Mouse (Mus musculus) ES-E14 (cell line): ENCODE results near the gene Ndufaf3. TPM values are rescaled to one million over a fixed set of nuclear protein-coding genes. Genes with fewer than 3 reads are reported as not detected.

Source experiments
- DNase-seq: peaks from one replicate; pipeline ENCODE4 v3.0.0-alpha.2; 2013; ENCODE audit warnings: low read depth, low spot score
- H3K27ac ChIP-seq: 2 replicates; pipeline ENCODE4 v1.5.1; 2012; ENCODE audit warnings: low read depth, mild to moderate bottlenecking, low read length, moderate library complexity, mixed read lengths; ENCODE audit not compliant: poor library complexity, insufficient read depth, severe bottlenecking
- H3K36me3 ChIP-seq: 2 replicates; pipeline ENCODE4 v1.6.1; 2012; ENCODE audit warnings: mild to moderate bottlenecking, low read length, moderate library complexity, mixed read lengths; ENCODE audit not compliant: control insufficient read depth, poor library complexity, insufficient read depth, severe bottlenecking
- H3K4me1 ChIP-seq, 2 experiments: fragments of 150-350 bp in 1 of 2; sonication (generic) in 1 of 2; 2 replicates each; pipeline ENCODE4 v1.6.1; 2012; ENCODE audit warnings: low read length in 2 of 2, mild to moderate bottlenecking in 1 of 2, mixed read lengths in 1 of 2; ENCODE audit not compliant: control insufficient read depth in 2 of 2, insufficient read depth in 2 of 2, poor library complexity in 1 of 2
- H3K4me3 ChIP-seq, 2 experiments: fragments of 150-350 bp in 1 of 2; sonication (generic) in 1 of 2; 2 replicates each; pipeline ENCODE4 v1.5.1; 2012; ENCODE audit warnings: low read length in 2 of 2, low read depth in 1 of 2, mild to moderate bottlenecking in 1 of 2, mixed read lengths in 1 of 2; ENCODE audit not compliant: insufficient read depth in 1 of 2, poor library complexity in 1 of 2, severe bottlenecking in 1 of 2
- H3K9ac ChIP-seq: 2 replicates; pipeline ENCODE4 v1.6.1; 2012; ENCODE audit warnings: low read depth, mild to moderate bottlenecking, low read length, mixed read lengths; ENCODE audit not compliant: poor library complexity, insufficient read depth, severe bottlenecking
- H3K9me3 ChIP-seq: fragments of 150-350 bp; sonication (generic); 2 replicates; pipeline ENCODE4 v1.6.1; 2012; ENCODE audit warnings: low read depth, mild to moderate bottlenecking, low read length; ENCODE audit not compliant: control insufficient read depth, insufficient read depth
- CHD2 ChIP-seq: IDR thresholded peaks from 2 replicates; pipeline ENCODE4 v1.6.1; 2014; ENCODE audit warnings: mild to moderate bottlenecking, low read depth, low read length, inconsistent platforms
- HCFC1 ChIP-seq: IDR thresholded peaks from 2 replicates; pipeline ENCODE4 v1.6.1; 2012; ENCODE audit warnings: low read length, inconsistent platforms, borderline replicate concordance; ENCODE audit not compliant: insufficient read depth
- MAFK ChIP-seq: IDR thresholded peaks from 2 replicates; pipeline ENCODE4 v1.6.1; 2014; ENCODE audit warnings: mild to moderate bottlenecking, low read depth, low read length, inconsistent platforms; ENCODE audit not compliant: insufficient read depth
- ZC3H11A ChIP-seq: IDR thresholded peaks from 2 replicates; pipeline ENCODE4 v1.6.1; 2012; ENCODE audit warnings: low read depth, mild to moderate bottlenecking, inconsistent platforms, low read length, borderline replicate concordance
- ZNF384 ChIP-seq: IDR thresholded peaks from 2 replicates; pipeline ENCODE4 v1.6.1; 2012; ENCODE audit warnings: low read depth, low read length, inconsistent platforms
- in situ Hi-C, 2 experiments: fragments of 600-800 bp; cut with MboI; formaldehyde crosslinking; loops; one replicate each; pipeline ENCODE4 v1.15.1; 2025; ENCODE audit warnings: low sequenced_read_pairs in 2 of 2, inconsistent platforms in 1 of 2; ENCODE audit not compliant: unreplicated experiment in 2 of 2
- total RNA-seq: library from RNA; depleted of rRNA; stranded (reverse); fragments of 300-350 nt; gene quantifications from 2 replicates; pipeline ENCODE4 v1.2.3, GENCODE M21; 2012

Gene Ndufaf3
- total RNA-seq, 1 experiment: 36.6 TPM

- H3K9ac ChIP-seq: no peak overlapping the region
- no peak overlapping the region for H3K27ac ChIP-seq
- TF ChIP-seq CHD2: no peak
- no peak for TF ChIP-seq ZC3H11A
- TF ChIP-seq MAFK: no peak
- no peak for TF ChIP-seq HCFC1
- no peak for TF ChIP-seq ZNF384
- H3K9me3 ChIP-seq: no peaks in the 10 kb centered on the region
- no peak overlapping the region for H3K4me3 ChIP-seq
- H3K36me3 ChIP-seq: no peaks in the 10 kb centered on the region
- no peak for DNase-seq
- peaks cover 5 to 23% of the 10 kb centered on the region in 2 experiments for H3K4me1 ChIP-seq
- in situ Hi-C loops: no loop called here
Measured at GRCm38 (mm10) chr9:108591462-108591861, 24.2 kb upstream of the Ndufaf3 start.

DNA sequence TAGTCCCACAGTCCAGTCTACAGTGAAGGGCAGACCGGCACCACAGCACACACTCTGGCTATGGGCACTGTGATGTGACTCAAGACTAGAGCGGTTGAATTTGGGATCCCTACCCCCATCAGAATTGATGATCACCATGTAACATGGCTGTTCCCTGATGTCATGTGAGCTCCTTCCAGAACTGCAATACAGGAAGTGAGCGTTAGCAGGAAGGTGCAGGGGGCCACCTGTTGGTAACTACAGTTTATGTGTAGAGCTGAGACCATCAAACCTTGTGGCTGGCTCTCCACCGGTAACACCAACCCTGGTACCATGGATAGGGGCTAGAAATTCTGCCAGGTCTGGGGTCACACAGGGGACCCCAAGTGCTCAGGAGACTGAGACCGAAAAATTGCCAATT lies 22.0 kb upstream of the Ndufaf3 start:
- H3K4me3 ChIP-seq: no peak overlapping the region
- no peak for DNase-seq
- H3K9ac ChIP-seq: no peak overlapping the region
- in situ Hi-C loops: no loop called here
- H3K4me1 ChIP-seq: peaks cover 8 to 25% of the 10 kb centered on the region in 2 experiments
- no peaks in the 10 kb centered on the region for H3K9me3 ChIP-seq
- H3K27ac ChIP-seq: no peak overlapping the region
- TF ChIP-seq MAFK (no peak), HCFC1 (no peak), CHD2 (no peak), ZC3H11A (no peak), ZNF384 (no peak)
- H3K36me3 ChIP-seq: no peaks in the 10 kb centered on the region

DNA sequence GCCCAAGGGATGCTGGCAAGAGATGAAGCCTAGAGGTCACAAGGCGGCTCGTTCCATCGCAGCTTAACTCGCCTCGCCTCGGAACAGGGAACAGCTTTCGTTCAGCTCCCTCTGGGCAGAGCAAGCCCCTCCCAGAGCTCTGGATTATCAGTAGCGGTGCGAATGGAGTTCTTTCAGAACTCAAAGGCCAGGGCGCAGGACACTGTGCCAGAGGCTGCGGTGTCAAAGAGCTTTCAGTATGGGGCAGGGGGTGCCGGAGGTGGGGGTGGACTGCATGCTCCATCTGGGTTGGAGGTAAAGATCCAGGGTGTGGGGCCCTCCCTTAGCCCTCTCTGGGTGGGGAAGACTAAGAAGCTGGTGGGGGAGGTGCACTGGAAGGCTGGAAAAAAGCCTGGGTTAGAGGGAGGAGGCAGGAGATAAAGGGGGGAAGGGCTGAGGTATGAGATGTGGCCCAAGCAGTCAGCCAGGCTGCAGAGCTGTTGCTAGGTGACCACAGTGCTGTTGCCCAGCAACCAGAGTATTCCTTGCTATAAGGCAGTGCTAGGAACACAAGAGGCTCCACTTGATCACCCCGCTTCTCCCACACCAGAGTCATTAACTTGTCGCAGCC lies 20.4 kb upstream of the Ndufaf3 start:
- H3K27ac ChIP-seq: peak overlapping the region; percentile 88
- H3K9ac ChIP-seq: peak overlapping the region; percentile 22; the same call in 1 of the 2 replicates
- peaks cover 8 to 25% of the 10 kb centered on the region in 2 experiments for H3K4me1 ChIP-seq
- H3K9me3 ChIP-seq: no peaks in the 10 kb centered on the region
- peak; percentile 89 for DNase-seq
- no peak for TF ChIP-seq ZC3H11A
- TF ChIP-seq HCFC1: no peak
- TF ChIP-seq ZNF384: no peak
- TF ChIP-seq CHD2: no peak
- TF ChIP-seq MAFK: no peak
- H3K36me3 ChIP-seq: no peaks in the 10 kb centered on the region
- peak overlapping the region in 1 of 2 experiments; percentile 1; a peak in 1 of 4 replicates for H3K4me3 ChIP-seq
- in situ Hi-C loops: no loop called here

DNA sequence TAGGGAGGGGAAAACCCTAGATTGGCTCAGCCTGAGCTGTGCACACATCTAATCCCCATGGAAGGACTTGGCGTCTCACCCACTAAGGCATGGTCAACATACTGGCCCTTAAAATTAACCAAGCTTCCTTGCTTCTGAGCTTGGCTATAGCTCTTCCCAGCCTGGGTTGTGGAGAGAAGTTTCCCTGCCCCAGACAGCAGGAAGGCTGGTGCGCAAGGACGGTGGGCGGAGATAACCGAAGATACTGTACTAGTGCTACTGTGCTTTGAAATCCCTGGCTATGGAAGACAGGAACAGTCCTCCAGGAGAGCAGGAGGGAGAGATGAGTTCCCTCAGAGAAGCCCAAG lies 12.1 kb upstream of the Ndufaf3 start:
- peaks cover 6 to 32% of the 10 kb centered on the region in 2 experiments; a peak in 3 of 4 replicates for H3K4me1 ChIP-seq
- no peak for TF ChIP-seq CHD2
- no peak for TF ChIP-seq HCFC1
- TF ChIP-seq ZC3H11A: no peak
- DNase-seq: no peak
- no peak overlapping the region for H3K27ac ChIP-seq
- H3K36me3 ChIP-seq: peaks cover 9% of the 10 kb centered on the region
- H3K4me3 ChIP-seq: peak overlapping the region; percentile 72 to 96
- peak overlapping the region; percentile 96 for H3K9ac ChIP-seq
- in situ Hi-C loops: no loop called here
- no peaks in the 10 kb centered on the region for H3K9me3 ChIP-seq
